Mouse (Mus musculus) layer of hippocampus, adult 18-20 months (tissue): ENCODE measurements around the gene Stum. TPM values are rescaled to one million over a fixed set of nuclear protein-coding genes. Genes with fewer than 3 reads are reported as not detected.
A peak's percentile ranks its signal among the peaks of the same experiment; 100 is the strongest.

Source experiments
- DNase-seq, 2 experiments: peaks; one replicate each; pipeline ENCODE4 v3.0.0; 2022; ENCODE audit warnings: low spot score in 2 of 2
- total RNA-seq, 2 experiments: library from RNA; stranded (reverse); gene quantifications; 2 replicates each; pipeline ENCODE4 v1.2.3; 2021

Gene Stum
- total RNA-seq, 2 experiments from 2014 or later: 335 to 351 TPM

DNA sequence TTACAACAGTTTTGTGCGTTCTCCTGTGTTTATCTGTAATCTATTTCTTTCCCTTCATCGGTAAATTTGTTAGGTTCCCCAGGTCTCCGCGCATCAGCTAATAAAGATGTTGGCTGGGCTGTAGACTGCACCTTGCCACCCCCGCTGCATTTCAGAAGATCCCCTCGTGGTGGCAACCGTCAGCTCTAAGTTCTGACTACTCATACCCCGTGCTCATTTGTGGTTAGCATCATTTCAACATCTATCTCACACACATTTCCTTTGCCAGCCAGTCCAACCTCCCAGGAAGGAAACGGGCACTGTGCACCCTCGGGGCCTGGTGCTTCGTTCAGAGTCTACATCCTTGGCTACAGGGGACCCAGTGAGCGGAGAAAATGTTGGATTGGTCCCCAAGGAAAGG lies 51.5 kb downstream of the Stum start:
- peak; percentile 35 to 63 for DNase-seq

DNA sequence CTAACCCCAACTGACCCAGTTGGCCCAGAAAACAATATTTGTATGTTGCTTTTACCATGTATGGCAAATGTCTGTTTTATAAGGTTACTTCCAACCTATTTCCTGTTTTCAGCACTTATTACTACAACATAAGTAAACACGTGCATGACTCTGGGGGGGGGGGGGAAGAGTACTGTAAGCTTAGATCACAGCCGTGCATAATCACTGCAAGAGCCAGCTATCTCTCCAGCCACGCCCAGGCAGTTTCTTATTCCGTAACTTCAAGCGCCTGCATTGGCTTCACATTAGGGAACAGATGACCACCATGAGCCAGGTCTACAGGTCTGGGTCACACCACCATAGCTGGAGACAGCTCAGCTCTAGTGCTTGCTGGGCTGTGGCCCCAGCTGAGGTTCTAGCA lies 53.5 kb downstream of the Stum start:
- DNase-seq: no peak

DNA sequence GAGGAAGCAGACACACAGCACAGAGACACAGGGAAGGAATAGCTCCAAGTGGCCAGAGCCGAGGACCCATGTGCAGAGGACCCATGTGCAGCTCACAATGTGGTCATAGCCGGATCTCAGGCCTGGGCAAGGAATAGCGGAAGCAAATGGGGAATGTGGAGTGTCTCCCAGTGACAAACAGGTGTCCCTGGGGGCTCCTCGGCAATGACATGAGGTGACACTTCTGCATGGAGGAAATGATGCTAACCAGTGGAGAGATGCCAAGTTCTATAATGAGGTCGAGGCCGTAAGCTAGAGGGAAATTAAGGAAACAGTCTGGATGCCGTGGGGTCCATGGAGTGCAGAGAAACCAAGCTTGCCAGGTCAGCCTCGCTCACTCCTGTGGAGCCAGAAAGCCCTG lies 54.4 kb downstream of the Stum start:
- DNase-seq: no peak

DNA sequence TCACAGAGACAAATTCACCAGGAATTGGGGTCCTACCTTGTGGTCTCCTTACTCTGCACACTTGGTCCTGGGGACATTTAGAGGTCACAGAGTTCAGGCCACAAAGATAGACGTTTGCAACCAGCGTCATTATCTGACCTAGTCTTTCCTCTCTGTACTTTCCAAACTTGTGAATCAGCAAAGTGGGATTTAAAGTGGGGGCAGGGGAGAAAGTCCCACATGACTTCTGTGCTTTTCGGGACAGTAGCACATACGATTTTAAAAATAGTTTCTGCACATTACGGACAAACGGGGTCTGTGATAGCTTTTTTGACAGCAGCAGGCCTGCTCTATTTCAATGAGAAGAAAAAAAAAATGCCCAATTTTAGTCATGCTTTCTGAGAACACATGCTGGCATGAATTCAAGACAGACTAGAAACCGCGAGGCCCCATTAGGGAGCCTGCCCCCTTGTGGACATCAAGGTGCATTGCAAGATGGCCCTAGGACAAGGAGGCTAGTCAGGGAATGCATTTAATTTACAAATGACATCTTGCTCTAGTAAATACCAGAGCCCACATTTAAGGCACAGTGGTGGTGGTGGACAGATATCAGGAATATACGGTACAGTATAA lies 55.1 kb downstream of the Stum start:
- peak in 1 of 2 experiments; percentile 85 for DNase-seq

DNA sequence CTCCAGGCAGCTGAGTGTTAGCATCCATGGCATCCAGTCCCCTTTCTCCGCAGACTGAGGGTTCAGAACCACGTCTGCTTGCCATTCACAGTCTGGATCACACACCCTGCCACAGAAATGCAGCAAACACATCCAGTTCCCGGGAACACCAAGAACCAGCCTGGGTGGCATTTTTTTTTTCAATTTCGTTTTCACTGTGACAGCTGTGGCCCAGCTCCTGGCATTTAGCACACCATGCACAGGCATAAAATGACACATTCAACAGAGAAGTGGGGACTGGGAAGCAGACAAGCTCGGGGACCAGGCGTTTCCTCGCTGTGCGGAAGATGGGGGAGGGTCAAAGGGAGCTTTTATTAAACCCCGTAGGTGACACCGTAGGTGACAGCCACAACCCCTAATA lies 55.6 kb downstream of the Stum start:
- peak; percentile 48 to 82 for DNase-seq

DNA sequence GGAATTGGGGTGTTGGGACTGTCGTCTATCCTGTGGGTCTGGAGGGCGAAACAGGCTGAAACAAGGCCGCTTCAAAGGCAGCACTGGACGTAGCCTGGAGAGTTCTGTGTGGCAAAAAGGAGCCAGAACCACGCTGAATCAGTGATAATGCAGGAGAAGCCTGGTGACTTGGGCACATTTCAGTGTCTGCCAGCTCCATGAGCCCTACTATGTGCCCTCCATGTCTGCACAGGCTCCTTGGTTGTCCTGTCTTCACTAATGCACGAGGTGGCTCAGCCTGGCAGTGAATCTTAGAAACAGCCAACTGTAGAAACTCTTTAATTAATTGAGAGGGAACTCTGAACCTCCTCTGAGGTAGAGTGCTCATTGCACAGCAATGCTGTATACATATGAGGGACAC lies 56.9 kb downstream of the Stum start:
- DNase-seq: no peak

DNA sequence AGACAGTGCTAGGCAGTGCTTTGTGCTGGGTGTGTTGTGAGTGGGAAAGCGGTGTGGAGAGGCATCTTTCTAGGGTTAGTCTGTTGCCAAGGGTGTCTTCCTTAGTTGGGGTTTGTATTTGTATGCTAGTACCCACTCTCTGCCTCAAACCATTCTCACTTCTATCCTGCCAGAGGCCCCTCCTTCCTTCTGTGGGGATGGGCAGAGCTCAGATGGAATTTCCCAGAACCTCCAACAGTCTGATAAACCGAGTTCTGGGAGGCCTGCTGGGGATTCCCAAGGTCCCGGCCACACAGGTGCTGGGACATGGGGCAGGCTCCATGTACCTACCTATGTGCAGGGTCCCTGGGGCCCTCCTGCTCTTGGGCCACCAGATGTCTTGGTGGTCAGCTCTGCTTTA lies 59.4 kb downstream of the Stum start:
- no peak for DNase-seq

DNA sequence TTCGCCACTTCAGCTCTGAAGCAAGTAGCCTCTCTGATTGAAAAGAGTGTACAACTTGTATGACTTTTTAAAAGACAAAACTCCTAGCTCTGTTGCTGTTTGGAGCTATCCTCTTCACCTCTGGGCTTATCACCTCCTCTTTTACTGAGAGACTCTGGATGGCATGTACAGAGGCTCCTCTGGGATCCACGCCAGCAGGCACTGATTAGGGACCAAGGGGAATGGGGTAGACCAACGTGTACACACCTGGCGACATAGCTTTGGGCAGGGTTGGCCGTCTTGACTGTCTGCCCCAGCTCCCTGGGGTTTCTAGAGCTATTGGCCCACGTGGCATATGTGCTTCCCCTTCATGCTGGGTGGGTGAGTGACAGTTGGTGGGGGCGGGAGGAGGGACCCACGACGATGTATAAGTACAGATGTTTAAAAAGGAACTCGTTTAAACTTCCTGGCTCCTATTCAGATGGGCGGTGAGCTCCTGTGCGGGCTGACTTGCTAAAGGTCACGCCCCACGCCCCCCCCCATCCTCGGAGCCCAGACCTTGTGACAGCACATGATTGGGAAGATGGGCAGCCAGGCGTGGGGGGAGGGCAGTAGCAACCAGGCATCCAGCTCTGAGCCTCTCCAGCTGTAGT lies 60.2 kb downstream of the Stum start:
- DNase-seq: no peak

DNA sequence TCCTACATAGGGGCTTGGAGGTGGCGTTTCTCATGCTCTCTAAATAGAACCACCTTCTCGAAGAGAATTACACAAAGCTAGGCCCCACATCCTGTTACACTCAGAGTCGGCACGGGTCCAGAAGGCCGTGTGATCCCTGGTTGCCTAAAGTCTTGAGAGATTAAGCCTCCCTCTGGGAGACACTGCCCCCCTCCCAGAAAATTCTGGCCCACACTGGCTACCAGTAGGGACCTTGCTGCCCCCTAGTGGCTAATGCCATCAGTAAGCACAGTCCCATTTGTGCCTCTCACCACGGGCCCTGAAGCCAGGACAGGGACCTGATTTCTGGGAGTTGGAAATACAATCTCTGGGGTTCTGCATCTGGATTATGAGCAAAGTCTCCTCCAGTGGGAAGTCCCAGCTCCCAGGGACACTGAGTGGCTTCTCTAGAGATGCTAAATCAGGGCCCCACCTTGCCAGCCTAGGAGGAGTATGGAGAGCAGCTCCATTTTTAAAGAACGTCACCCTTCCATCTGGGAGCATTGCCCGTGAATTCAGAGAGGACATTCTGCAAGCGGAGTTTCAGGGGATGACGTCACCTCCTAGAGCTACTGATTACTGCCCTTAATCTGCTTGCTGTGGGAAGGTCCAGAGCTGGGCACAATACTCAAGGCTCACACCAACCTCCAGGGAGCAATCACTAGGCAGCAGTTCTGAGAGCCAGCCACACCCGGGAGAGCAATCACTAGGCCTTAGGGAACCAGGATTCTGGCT lies 61.1 kb downstream of the Stum start:
- DNase-seq: peak; percentile 56 to 86

DNA sequence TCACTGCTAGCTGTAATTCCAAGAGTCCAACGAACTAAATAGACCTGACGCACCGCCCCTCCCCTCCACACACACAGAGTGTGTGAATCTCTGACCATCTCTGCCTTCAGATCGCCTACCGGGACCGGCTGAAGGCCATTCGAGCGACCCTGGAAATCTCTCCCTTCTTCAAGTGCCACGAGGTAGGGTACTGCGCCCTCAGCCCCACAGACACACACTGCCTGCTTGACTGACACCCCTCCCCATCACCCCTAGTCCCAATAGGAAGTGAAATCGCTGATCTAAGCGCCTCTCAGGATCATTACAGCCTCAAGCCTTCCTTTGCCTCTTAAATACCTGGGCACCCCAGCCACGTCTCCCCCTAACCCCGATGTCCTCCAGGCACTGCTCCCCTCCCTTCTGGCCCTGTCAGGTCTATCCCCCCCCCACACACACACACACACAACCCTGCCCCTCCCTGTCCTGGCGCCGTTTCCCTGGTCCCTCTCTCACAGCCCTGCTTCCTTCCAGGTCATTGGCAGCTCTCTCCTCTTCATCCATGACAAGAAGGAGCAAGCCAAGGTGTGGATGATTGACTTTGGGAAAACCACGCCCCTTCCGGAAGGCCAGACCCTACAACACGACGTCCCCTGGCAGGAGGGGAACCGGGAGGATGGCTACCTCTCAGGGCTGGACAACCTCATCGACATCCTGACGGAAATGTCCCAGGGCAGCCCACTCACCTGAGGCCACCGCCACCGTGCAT lies 62.0 kb downstream of the Stum start:
- no peak for DNase-seq

DNA sequence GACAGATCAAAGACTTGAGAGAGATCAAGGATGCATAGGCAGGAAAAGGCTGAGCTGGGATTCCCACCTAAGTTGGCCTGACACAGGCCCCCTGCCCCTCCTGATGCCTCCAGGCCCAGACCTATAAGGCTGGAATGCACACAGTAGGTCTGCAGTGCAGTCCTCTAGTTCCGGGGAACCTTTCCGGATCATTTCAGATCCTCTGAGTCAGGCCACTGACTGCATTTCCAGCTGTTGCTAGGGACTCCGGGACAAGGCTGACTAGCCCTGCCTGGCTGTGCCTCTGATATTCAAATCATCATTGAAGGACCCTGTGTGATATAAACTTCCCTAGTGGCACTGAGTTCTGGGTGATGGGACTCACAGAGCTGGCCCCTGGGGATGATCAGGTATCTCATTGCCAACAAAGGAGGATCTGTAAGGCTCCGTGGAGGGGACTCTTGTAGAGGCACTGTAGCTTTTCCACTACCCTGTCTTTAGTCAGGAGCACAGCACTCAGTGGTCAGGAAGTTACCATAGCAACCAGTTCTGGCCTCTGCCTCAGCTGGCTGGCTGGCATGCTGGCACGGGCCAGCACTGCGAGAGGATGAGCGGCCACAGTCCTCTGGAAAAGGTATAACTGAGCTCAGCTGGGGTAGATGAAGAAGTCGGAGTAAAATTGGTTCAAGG lies 62.7 kb downstream of the Stum start:
- no peak for DNase-seq

DNA sequence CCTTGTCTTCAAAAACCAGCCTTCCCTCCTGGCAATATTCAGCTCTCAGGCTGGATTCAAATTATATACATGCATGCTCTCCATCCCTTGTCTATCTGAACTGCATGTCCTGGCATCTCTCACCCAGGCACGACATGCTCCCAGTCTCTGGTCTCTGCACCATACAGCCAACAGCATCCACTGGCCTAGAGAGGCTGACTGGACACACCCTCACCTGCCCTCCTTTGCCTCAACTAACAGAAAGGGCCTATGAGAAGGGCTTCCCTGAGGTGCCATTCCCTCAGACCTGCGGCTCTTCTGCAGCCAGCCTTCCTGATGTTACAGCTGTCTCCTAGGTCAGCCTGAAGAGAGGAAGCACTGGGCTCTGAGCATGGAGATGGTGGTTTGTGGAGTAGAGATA lies 64.2 kb downstream of the Stum start:
- DNase-seq: no peak

DNA sequence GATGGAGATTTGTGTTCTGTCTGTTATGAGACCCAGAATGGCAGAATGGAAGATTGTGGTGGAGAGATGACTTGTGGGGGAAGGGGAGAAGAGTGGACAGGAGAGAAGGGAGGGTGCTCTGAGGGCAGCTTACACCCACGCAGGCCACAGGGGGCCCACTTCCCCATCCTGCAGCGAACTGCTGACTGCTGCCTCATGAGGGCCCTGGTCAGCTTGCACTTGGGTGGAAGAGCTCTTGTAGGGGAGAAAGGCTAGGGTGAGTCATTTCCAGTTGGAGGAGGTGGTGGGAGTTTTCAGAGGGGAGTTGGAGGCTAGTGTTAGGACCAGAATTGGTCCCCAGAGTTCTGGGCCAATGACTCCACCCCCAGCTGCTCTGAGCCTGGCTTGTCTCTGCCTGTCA lies 66.2 kb downstream of the Stum start:
- DNase-seq: no peak

DNA sequence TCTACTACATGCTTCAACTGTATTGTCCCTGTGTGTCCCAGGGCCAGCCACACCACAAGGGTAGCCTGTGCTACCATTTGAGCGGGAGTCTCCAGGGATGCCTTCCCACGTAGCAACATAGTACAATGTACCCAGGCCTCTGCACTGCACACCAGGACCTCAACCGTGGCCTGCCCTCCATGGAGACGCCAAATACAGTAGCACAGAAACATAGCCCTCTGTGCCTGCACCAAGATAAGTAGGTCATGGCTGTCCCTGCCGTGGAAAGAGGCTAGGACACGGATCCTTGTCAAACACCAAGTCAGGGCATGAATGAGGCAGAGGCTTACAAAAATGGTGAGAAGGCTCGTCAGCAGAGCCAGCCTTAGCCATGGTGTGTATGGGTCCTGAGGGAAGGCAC lies 67.5 kb downstream of the Stum start:
- no peak for DNase-seq

DNA sequence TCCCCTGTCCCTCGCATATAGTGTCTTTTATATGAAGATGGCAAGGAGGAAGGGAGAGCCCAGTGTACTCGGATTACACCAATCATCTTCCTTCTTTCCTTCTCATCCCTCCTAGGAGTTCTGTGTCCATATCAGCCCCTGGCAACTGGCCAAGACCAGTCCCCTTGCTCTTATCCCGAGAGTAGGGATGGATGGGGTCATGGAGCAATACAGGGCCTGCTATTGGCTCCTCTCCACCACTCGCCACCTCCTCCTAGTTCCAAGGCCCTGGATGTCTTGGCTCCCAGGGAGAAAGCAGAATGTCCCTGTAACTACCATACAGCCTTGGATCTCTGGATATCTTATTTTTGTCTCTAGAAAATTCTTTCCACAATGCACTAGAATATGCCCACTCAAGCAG lies 68.2 kb downstream of the Stum start:
- DNase-seq: no peak

DNA sequence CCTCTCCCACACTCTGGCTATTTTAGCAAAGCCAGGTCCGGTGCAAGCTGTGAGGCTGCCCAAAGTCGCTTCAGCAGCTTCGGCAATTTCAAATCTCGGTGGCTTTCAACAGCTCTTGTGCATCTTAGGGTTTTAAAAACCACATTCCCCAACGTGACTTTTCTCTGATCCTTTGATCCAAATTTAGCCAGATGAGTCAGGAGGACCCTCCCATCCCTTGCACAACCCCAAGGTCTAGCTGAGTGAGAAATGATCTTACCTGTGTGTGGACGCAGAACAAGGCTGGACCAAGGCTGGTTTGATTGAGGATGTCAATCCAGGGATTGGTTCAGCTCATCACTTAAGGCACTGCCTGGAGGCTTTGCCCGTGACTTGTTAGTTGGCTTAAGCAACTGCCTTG lies 73.0 kb downstream of the Stum start:
- no peak for DNase-seq

DNA sequence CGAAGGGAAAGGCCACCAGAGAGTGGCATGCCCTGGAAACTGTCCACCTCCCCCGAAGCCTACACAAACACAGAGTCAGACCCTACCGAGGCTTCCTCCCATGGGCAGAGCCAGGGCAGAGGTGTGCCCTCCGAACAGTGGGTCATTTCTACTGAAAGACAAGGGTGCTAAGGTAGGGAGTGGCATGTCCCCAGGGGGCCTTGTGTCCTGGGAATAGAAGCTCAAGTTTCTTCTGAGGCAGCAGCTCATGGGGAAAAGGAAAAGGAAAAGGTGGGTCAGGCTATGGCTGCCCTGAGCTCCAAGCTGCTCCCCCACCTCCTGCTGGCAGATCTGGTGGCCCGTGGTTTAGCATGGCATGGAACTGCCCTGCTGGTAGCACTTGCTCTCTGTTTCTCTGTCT lies 73.5 kb downstream of the Stum start:
- DNase-seq: no peak

DNA sequence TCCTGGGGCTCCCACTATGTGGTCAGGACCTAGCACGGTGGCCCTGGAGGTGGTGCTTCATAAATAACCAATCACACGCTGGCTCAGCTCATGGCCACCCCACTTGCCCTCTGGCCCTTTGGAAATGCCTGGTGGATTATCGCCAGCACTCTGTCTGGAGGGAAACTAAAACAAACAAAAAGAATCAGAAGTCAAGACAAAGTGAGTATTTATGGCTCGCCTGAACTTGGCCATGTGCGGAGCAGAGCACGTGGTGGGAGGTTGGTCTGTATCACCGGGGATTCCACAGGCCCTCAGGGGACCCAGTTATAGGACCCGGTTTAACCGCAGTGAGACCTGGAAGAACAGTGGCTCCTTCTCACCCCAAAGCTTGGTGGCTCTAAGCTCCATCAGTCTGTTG lies 74.5 kb downstream of the Stum start:
- no peak for DNase-seq

DNA sequence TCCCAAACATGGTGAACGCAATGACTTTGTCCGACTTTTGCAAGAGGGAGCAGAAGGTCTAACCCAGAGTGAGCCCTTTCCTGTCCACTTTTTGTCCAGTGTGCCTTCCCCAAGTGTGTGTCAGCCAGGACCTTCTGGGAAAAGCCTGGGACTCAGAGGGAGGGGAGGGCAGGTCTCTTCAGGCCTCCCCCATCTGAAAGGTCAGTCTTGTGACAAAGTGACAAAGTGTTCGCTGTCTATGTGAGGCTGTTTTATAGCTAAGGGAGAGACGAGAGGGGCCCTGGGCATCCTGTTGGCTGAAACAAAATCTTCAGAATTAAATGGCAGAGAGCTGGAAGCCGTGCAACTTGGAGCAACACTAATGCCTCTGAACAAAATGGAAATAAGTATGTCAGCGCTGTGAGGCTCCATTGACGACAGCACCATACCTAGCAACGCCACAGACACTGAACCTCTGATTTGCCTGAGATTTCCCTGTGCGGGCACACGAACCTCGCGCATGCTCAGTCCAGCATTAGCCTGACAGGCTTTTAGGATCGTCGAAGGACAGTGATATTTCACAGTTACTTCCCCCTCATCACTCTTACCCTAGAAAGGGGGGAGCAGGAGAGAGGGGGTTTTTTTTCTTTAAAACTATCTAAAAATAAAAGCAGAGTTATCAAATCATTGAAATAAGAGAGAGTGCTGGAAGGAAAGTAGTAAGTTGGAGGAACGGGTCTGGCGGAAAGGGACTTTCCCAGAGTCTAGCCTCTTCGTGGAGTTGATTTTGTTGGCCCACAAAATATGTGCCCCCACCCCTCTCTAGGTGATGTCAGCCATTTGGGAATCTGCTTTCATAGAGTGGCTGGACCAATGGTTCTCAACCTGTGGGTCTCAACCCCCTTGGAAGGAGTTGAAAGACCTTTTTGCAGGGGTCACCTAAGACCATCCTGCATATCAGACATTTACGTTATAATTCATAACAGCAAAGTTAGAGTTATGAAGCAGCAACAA lies 75.3 kb downstream of the Stum start:
- DNase-seq: peak in 1 of 2 experiments; percentile 51

DNA sequence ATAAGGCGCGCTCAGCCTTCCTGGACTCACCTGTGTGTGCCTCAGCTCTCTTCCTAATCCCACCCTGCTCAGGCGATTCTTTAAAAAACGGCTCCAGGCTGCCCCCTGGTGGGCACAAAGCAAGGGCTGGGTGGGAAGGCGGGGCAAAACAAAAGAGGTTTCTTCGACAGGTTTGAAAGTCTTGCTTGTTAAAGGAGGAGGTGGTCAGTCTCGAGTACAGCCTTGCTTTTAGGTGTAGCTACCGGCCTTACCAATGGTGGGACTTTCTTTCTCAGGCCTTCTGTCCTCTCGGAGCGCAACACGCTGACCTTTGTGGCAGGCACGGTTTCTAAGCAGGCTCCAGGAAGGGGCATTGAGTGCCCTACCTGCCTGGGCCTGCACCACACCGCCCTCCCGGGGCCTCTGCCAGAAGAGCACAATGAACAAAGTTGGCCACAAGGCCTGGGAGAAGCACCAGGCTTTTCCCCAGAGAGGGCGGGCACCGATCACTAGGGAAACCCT lies 76.1 kb downstream of the Stum start:
- peak in 1 of 2 experiments; percentile 60 for DNase-seq
